Mouse (Mus musculus) myocyte (in vitro differentiated cells): ENCODE results near the gene Trabd2b. TPM values are rescaled to one million over a fixed set of nuclear protein-coding genes. Genes with fewer than 3 reads are reported as not detected.

Experiments used
- H3K27me3 ChIP-seq: one replicate; pipeline ENCODE4 v1.6.1; 2011; ENCODE audit not compliant: control insufficient read depth, insufficient read depth, insufficient read length
- H3K36me3 ChIP-seq: one replicate; pipeline ENCODE4 v1.6.1; 2011; ENCODE audit not compliant: control insufficient read depth, insufficient read depth
- H3K4me2 ChIP-seq: one replicate; pipeline ENCODE4 v1.6.1; 2011; ENCODE audit warnings: low read depth, control low read depth
- H3K4me3 ChIP-seq: one replicate; pipeline ENCODE4 v1.5.1; 2011; ENCODE audit warnings: mild to moderate bottlenecking, control low read depth, moderate library complexity
- H3K79me2 ChIP-seq: one replicate; pipeline ENCODE4 v1.6.1; 2011; ENCODE audit not compliant: control insufficient read depth, insufficient read depth
- H3ac ChIP-seq: one replicate; pipeline ENCODE4 v1.6.1; 2011; ENCODE audit not compliant: control insufficient read depth, insufficient read length
- CEBPB ChIP-seq: IDR thresholded peaks from 2 replicates; pipeline ENCODE4 v1.6.1; 2011; ENCODE audit warnings: mild to moderate bottlenecking, moderate library complexity; ENCODE audit not compliant: poor library complexity, insufficient read depth, severe bottlenecking
- E2F4 ChIP-seq: IDR thresholded peaks from one replicate; pipeline ENCODE4 v1.6.1; 2011; ENCODE audit warnings: mild to moderate bottlenecking, control low read depth, moderate library complexity; ENCODE audit not compliant: insufficient read depth
- MAX ChIP-seq: IDR thresholded peaks from one replicate; pipeline ENCODE4 v1.6.1; 2011; ENCODE audit warnings: low read depth, mild to moderate bottlenecking, control low read depth
- MYOD1 ChIP-seq, 3 experiments: IDR thresholded peaks; one replicate each; pipeline ENCODE4 v1.6.1; 2011; ENCODE audit warnings: control low read depth in 2 of 3, low read depth in 2 of 3, mild to moderate bottlenecking in 2 of 3, moderate library complexity in 1 of 3; ENCODE audit not compliant: insufficient read length in 2 of 3, control insufficient read depth in 1 of 3
- MYOG ChIP-seq, 3 experiments: IDR thresholded peaks; one replicate each; pipeline ENCODE4 v1.6.1; 2011; ENCODE audit warnings: control low read depth in 2 of 3, low read depth in 2 of 3, mild to moderate bottlenecking in 2 of 3; ENCODE audit not compliant: insufficient read length in 2 of 3, control insufficient read depth in 1 of 3, insufficient read depth in 1 of 3
- POLR2A ChIP-seq: IDR thresholded peaks from one replicate; pipeline ENCODE4 v1.6.1; 2011; ENCODE audit warnings: low read depth, mild to moderate bottlenecking, control low read depth, moderate library complexity; ENCODE audit not compliant: insufficient read length
- POLR2AphosphoS2 ChIP-seq: IDR thresholded peaks from one replicate; pipeline ENCODE4 v1.6.1; 2011; ENCODE audit warnings: low read depth, control low read depth; ENCODE audit not compliant: insufficient read length
- REST ChIP-seq: IDR thresholded peaks from one replicate; pipeline ENCODE4 v1.6.1; 2011; ENCODE audit warnings: mild to moderate bottlenecking, control low read depth, moderate library complexity; ENCODE audit not compliant: insufficient read depth, insufficient read length
- SRF ChIP-seq: IDR thresholded peaks from one replicate; pipeline ENCODE4 v1.6.1; 2011; ENCODE audit warnings: low read depth; ENCODE audit not compliant: control insufficient read depth, insufficient read length
- TCF12 ChIP-seq: IDR thresholded peaks from one replicate; pipeline ENCODE4 v1.6.1; 2011; ENCODE audit warnings: mild to moderate bottlenecking, control low read depth; ENCODE audit not compliant: poor library complexity, insufficient read depth, severe bottlenecking
- TCF3 ChIP-seq: IDR thresholded peaks from one replicate; pipeline ENCODE4 v1.6.1; 2011; ENCODE audit warnings: low read depth, control low read depth; ENCODE audit not compliant: insufficient read length
- USF1 ChIP-seq: IDR thresholded peaks from one replicate; pipeline ENCODE4 v1.6.1; 2011; ENCODE audit warnings: low read depth, mild to moderate bottlenecking, control low read depth, moderate library complexity
- polyA plus RNA-seq: library from polyadenylated mRNA; unstranded; fragments of >200 nt; fragmentation: generic; extraction: Trizol; gene quantifications from one replicate; pipeline ENCODE4 v1.2.1, GENCODE M21; 2012; ENCODE audit warnings: missing spikeins

Trabd2b gene
- polyA plus RNA-seq, 1 experiment, result 0.79 TPM

DNA sequence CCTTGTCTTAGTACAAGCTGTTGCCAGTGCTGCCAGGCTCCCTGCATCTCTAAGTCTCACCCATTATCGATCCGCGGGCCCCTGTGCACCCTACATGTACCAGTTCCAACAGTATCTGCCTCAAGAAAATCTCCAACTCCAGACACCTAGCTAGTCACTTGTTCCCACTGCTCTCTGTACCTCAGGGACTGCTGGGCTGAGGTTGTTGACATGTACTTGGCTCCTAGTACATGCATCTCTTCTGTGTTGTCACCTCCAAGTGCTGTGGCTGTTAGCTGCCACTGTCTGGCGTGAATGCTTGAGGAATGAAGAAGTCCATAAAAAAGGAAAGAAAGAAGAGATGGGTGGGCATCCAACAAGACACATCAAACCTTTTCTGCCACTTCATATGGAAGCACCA, 209.2 kb downstream of the Trabd2b start:
- Histone ChIP-seq H3K27me3 (no peaks in the 10 kb centered on the region), H3K4me3 (no peak overlapping the region), H3K79me2 (no peaks in the 10 kb centered on the region), H3ac (no peak overlapping the region), H3K36me3 (no peaks in the 10 kb centered on the region), H3K4me2 (no peak overlapping the region)
- no peak for TF ChIP-seq TCF3
- TF ChIP-seq TCF12, result no peak
- TF ChIP-seq CEBPB, result no peak
- TF ChIP-seq MYOG (IDR thresholded peaks at IDR 0.05; ENCODE audit: control insufficient read depth in 1 of 3, insufficient read depth in 1 of 3, insufficient read length in 2 of 3, low read depth in 2 of 3), result no peak
- TF ChIP-seq MAX, result no peak
- TF ChIP-seq POLR2AphosphoS2, result no peak
- TF ChIP-seq SRF, result no peak
- TF ChIP-seq USF1, result no peak
- TF ChIP-seq MYOD1 (IDR thresholded peaks at IDR 0.05; ENCODE audit: control insufficient read depth in 1 of 3, insufficient read length in 2 of 3, low read depth in 2 of 3), result no peak
- no peak for TF ChIP-seq POLR2A
- TF ChIP-seq E2F4, result no peak
- no peak for TF ChIP-seq REST

DNA sequence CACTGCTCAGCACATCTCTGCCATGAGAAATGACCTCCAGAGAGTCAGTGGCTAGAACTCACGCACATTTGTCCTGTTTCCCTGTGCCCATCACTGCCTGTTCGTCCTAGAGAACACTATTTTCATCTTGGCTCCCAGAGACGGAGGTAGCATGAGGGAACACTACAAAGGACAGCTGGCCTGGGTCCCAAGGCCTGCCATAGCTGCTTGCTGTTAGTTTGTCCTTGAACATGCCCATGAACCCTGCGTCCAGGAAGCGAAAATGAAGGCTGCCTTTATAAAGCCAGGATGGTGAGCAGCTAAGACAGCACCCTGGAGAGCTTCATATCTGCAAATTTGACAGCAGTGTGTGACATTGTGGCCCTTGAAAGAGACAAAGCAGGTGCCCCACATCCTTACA, 216.4 kb downstream of the Trabd2b start:
- H3K4me3 ChIP-seq, result no peak overlapping the region
- no peaks in the 10 kb centered on the region for H3K79me2 ChIP-seq
- H3K4me2 ChIP-seq, result no peak overlapping the region
- H3K36me3 ChIP-seq, result no peaks in the 10 kb centered on the region
- H3ac ChIP-seq, result no peak overlapping the region
- peaks cover 7% of the 10 kb centered on the region for H3K27me3 ChIP-seq
- TF ChIP-seq REST (no peak), MYOD1 (IDR thresholded peaks at IDR 0.05; ENCODE audit: control insufficient read depth in 1 of 3, insufficient read length in 2 of 3, low read depth in 2 of 3) (no peak), TCF3 (no peak), TCF12 (no peak), E2F4 (no peak), MYOG (IDR thresholded peaks at IDR 0.05; ENCODE audit: control insufficient read depth in 1 of 3, insufficient read depth in 1 of 3, insufficient read length in 2 of 3, low read depth in 2 of 3) (no peak), POLR2AphosphoS2 (no peak), POLR2A (no peak)

DNA sequence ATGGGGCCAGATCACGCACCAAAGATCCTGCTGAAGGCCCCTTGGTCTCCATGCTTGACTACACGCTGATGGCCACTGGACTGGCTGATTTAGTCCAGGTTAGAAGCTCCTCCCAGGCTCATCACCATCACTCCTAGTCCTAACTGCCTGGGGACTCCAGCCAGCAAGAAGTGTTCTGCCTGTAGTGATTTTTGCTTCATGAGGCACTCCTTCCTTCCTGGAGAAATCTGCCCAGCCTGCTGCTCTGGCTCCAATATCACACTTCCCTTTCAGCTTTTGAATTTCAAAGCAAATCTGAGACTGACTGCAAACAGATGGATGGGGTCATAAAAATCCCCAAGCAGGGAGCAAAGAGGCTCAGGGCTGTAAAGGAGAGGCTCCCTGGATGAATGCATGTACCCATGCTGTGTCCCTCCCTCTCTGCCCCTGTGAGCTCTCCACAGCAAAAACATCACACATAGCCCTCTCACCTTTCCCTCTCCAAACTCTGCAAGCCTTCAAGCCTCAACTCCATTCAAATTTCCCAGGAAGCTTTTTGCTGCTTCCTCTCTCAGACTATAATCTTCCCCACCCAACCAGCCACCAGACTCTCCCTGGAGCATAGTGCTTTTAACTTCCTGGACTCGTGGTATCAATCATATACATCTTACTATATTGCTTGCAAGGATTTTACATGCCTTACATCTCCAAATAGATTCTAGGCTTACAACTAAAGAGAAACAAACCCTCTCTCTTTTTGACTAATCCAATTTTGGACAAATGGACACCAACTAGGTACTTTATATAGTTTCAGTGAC, 217.8 kb downstream of the Trabd2b start:
- Histone ChIP-seq H3K79me2 (no peaks in the 10 kb centered on the region), H3K36me3 (no peaks in the 10 kb centered on the region), H3K4me3 (no peak overlapping the region), H3K4me2 (no peak overlapping the region), H3K27me3 (peaks cover 7% of the 10 kb centered on the region), H3ac (no peak overlapping the region)
- TF ChIP-seq TCF12 (no peak), MYOD1 (IDR thresholded peaks at IDR 0.05; ENCODE audit: control insufficient read depth in 1 of 3, insufficient read length in 2 of 3, low read depth in 2 of 3) (no peak), REST (no peak), MAX (no peak), POLR2A (no peak), USF1 (no peak), SRF (no peak), TCF3 (no peak), E2F4 (no peak), MYOG (IDR thresholded peaks at IDR 0.05; ENCODE audit: control insufficient read depth in 1 of 3, insufficient read depth in 1 of 3, insufficient read length in 2 of 3, low read depth in 2 of 3) (no peak), POLR2AphosphoS2 (no peak), CEBPB (no peak)

DNA sequence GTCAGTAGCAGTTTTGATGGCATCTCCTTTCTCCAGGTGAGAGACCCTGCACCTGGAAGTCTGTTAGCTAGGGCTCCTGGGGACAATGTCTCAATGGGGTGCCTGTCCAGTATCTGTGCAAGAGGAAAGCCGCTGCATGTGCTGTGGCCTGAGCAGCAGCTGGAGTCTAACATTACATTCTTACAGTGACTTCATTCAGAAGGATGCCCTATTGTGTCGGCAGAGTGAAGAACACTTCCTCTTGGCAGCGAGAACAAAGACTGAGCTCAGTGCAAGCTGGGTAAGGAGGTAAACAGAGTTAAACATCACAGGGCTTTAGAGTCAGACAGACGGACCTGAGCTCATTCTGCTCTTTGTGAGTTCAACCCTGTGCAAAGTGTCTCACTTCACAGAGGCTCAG, 218.8 kb downstream of the Trabd2b start:
- Histone ChIP-seq H3K36me3 (no peaks in the 10 kb centered on the region), H3K4me3 (no peak overlapping the region), H3K79me2 (no peaks in the 10 kb centered on the region), H3K27me3 (peaks cover 7% of the 10 kb centered on the region), H3K4me2 (no peak overlapping the region), H3ac (no peak overlapping the region)
- no peak for TF ChIP-seq POLR2A

DNA sequence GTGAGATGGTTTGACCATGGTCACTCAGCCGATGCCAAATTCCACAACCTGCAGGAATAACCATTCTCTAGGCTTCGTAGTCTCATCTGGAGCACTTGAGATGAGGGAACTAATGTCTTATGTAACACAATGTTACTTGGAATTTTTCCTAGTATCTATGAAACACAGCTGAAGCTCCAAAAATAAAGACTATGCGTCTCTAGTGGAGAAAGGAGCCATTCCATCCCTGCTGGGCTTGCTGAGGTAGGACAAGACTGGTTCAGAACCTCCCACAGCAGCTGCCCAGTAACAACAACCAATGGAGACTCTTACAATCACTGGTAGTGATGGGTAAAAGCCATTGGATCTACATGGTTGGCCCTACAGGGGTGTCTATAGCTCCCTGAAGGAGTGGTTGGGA, 219.4 kb downstream of the Trabd2b start:
- H3K4me2 ChIP-seq, result no peak overlapping the region
- no peaks in the 10 kb centered on the region for H3K79me2 ChIP-seq
- H3K4me3 ChIP-seq, result no peak overlapping the region
- no peak for TF ChIP-seq POLR2A
- TF ChIP-seq USF1, result no peak
- TF ChIP-seq MAX, result no peak
- no peak for TF ChIP-seq REST
- no peak for TF ChIP-seq MYOG (IDR thresholded peaks at IDR 0.05; ENCODE audit: control insufficient read depth in 1 of 3, insufficient read depth in 1 of 3, insufficient read length in 2 of 3, low read depth in 2 of 3)
- TF ChIP-seq MYOD1 (IDR thresholded peaks at IDR 0.05; ENCODE audit: control insufficient read depth in 1 of 3, insufficient read length in 2 of 3, low read depth in 2 of 3), result no peak
- TF ChIP-seq TCF3, result no peak
- TF ChIP-seq CEBPB, result no peak
- no peak for TF ChIP-seq TCF12
- no peak for TF ChIP-seq E2F4
- TF ChIP-seq SRF, result no peak
- no peak for TF ChIP-seq POLR2AphosphoS2
- peaks cover 7% of the 10 kb centered on the region for H3K27me3 ChIP-seq
- no peak overlapping the region for H3ac ChIP-seq
- H3K36me3 ChIP-seq, result no peaks in the 10 kb centered on the region
